Mouse (Mus musculus): ENCODE measurements at regions not wholly inside any gene's neighbourhood (a gene's known extent, or its start where the extent isn't known, plus 50 kb on each side); places are given as distances from the start of the nearest gene placed in this dataset.

GRCm38 (mm10) chr14:105779349-105779748 is 117.3 kb downstream of the Spry2 start:
- no peak for TF ChIP-seq POLR2A (IDR thresholded peaks at IDR 0.05; ENCODE audit: borderline replicate concordance, extremely low read depth, insufficient read depth, insufficient read length, poor library complexity, severe bottlenecking)
- TF ChIP-seq CTCF (IDR thresholded peaks at IDR 0.05; ENCODE audit: borderline replicate concordance, extremely low read depth, insufficient read depth, insufficient read length): no peak
- peak; percentile 39 for DNase-seq (ENCODE audit: low read depth)

DNA sequence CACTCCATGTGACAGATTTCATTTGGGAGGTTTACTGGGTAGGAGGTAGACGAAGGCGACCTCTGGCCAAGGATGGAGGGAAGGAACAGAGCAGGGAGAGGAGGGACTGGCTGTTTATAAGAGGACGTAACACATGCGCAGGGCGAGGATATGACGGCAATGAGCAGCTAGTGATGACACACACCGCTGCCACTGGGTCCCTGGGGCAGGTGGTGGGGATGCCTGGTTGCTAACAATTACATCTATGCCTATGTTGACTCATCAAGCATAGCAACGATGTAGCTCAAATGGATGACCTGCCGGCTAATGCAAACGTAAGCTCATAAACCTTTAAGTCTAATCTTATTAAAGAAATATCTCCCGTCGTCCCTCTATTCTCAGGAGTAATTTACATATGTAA is 122.9 kb downstream of the Spry2 start:
- TF ChIP-seq CTCF (IDR thresholded peaks at IDR 0.05; ENCODE audit: borderline replicate concordance, extremely low read depth, insufficient read depth, insufficient read length) (no peak), POLR2A (IDR thresholded peaks at IDR 0.05; ENCODE audit: borderline replicate concordance, extremely low read depth, insufficient read depth, insufficient read length, poor library complexity, severe bottlenecking) (no peak)
- no peak for DNase-seq (ENCODE audit: low read depth)

GRCm38 (mm10) chr14:105767100-105767499 is 129.5 kb downstream of the Spry2 start:
- DNase-seq (ENCODE audit: low read depth): no peak
- TF ChIP-seq CTCF (IDR thresholded peaks at IDR 0.05; ENCODE audit: borderline replicate concordance, extremely low read depth, insufficient read depth, insufficient read length) (no peak), POLR2A (IDR thresholded peaks at IDR 0.05; ENCODE audit: borderline replicate concordance, extremely low read depth, insufficient read depth, insufficient read length, poor library complexity, severe bottlenecking) (no peak)

GRCm38 (mm10) chr14:105752509-105753375 is 143.9 kb downstream of the Spry2 start:
- no peak for DNase-seq (ENCODE audit: low read depth)
- no peak for TF ChIP-seq CTCF (IDR thresholded peaks at IDR 0.05; ENCODE audit: borderline replicate concordance, extremely low read depth, insufficient read depth, insufficient read length)
- TF ChIP-seq POLR2A (IDR thresholded peaks at IDR 0.05; ENCODE audit: borderline replicate concordance, extremely low read depth, insufficient read depth, insufficient read length, poor library complexity, severe bottlenecking): no peak

GRCm38 (mm10) chr14:105751762-105752161 is 144.9 kb downstream of the Spry2 start:
- no peak for TF ChIP-seq CTCF (IDR thresholded peaks at IDR 0.05; ENCODE audit: borderline replicate concordance, extremely low read depth, insufficient read depth, insufficient read length)
- TF ChIP-seq POLR2A (IDR thresholded peaks at IDR 0.05; ENCODE audit: borderline replicate concordance, extremely low read depth, insufficient read depth, insufficient read length, poor library complexity, severe bottlenecking): no peak
- DNase-seq (ENCODE audit: low read depth): no peak

DNA sequence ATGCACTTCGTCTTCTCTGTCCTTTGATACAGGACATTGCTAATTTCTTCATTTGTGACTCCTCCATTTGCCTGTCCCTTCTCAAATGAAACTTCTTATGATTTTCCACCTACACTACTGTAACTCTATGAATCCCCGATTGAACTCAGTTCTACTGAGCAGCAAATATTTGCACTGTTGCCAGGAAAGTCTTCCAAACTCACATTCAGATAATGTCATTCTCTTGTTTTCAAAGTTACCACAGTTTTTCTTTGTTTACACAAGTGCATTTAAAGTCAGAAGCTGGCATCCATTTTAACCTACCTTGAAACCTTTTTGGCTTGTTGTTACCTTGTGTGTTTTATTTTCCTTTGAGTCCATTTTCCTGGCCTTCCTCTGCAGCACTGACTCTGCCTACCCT is 152.0 kb downstream of the Spry2 start:
- DNase-seq (ENCODE audit: low read depth): no peak
- TF ChIP-seq POLR2A (IDR thresholded peaks at IDR 0.05; ENCODE audit: borderline replicate concordance, extremely low read depth, insufficient read depth, insufficient read length, poor library complexity, severe bottlenecking) (no peak), CTCF (IDR thresholded peaks at IDR 0.05; ENCODE audit: borderline replicate concordance, extremely low read depth, insufficient read depth, insufficient read length) (no peak)

DNA sequence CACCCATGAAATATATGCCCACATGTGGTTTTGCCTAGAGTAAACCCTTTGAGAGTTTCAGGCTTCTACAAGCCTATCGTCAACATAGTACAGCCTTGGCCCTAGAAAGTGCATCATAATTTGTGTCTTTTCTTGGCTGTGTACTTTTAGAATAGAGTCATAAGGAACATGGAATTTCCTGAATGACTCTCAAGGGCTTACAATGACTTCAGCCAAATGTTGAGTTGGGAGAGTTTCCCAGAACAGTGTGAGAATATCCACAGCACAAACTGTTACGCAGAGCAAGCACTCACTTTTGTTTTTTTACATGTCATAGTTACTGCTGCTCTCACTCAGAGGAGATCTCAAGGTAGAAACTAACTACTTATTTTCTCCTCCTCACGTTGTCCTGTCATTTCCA is 152.5 kb downstream of the Spry2 start:
- no peak for DNase-seq (ENCODE audit: low read depth)
- TF ChIP-seq POLR2A (IDR thresholded peaks at IDR 0.05; ENCODE audit: borderline replicate concordance, extremely low read depth, insufficient read depth, insufficient read length, poor library complexity, severe bottlenecking): no peak
- no peak for TF ChIP-seq CTCF (IDR thresholded peaks at IDR 0.05; ENCODE audit: borderline replicate concordance, extremely low read depth, insufficient read depth, insufficient read length)

DNA sequence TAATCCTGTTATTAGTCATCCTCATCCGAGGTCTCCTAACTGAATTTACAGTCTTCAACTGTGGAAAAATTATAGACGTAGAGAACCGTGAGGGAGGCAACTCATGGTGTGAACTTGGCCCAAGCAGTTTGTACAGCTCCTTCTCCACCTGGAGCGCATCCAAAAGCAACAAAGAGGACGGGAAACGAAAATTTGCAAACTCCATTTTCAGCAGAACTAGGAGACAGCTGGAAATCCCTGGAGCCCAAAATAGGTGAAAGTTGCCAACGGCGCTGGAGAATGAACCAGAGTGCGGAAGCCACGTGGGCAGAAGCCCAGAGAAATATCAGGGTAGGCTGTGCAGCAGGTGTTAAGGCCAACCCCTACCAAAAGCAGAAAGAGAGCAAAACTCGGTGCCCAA is 155.7 kb downstream of the Spry2 start:
- TF ChIP-seq POLR2A (IDR thresholded peaks at IDR 0.05; ENCODE audit: borderline replicate concordance, extremely low read depth, insufficient read depth, insufficient read length, poor library complexity, severe bottlenecking): no peak
- no peak for TF ChIP-seq CTCF (IDR thresholded peaks at IDR 0.05; ENCODE audit: borderline replicate concordance, extremely low read depth, insufficient read depth, insufficient read length)
- DNase-seq (ENCODE audit: low read depth): peak; percentile 43

DNA sequence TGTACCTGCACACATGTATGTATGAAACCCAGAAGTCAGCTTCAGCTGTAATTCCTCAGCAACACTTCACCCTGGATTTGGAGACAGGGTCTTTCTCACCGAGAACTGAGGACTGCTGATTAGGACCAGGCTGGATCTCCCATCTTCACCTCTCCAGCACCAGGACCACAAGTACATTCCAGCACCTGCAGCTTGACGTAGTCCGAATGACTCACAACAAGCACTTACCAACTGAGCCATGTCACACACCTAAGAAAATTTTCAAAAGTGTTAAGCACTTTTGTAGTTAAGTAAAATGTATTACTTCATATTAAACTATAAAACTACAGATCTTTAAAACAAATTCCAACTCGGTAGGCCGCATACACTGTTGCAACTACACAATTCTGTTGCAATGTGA is 158.1 kb downstream of the Spry2 start:
- TF ChIP-seq CTCF (IDR thresholded peaks at IDR 0.05; ENCODE audit: borderline replicate concordance, extremely low read depth, insufficient read depth, insufficient read length) (no peak), POLR2A (IDR thresholded peaks at IDR 0.05; ENCODE audit: borderline replicate concordance, extremely low read depth, insufficient read depth, insufficient read length, poor library complexity, severe bottlenecking) (no peak)
- no peak for DNase-seq (ENCODE audit: low read depth)

DNA sequence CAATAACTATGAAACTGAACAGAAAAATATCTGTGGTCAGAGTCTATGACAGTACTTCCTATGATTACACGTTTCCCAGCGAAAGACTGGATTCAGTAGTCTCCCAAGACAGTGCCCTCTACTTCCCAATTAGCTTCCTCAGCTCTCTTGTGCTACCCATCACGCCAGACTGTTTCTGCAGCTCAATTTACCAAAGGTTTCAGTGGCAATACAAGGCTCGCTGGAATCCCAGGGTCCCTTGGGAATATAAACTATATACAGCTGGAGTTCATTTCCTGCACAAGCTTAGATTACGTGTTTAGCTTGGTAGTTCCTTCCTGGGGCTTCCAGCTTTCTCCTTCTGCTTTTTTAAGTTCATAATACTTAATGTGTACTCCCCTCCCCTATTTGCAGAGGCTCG is 160.3 kb downstream of the Spry2 start:
- no peak for TF ChIP-seq CTCF (IDR thresholded peaks at IDR 0.05; ENCODE audit: borderline replicate concordance, extremely low read depth, insufficient read depth, insufficient read length)
- no peak for TF ChIP-seq POLR2A (IDR thresholded peaks at IDR 0.05; ENCODE audit: borderline replicate concordance, extremely low read depth, insufficient read depth, insufficient read length, poor library complexity, severe bottlenecking)
- peak; percentile 39 for DNase-seq (ENCODE audit: low read depth)

- TF ChIP-seq POLR2A (IDR thresholded peaks at IDR 0.05; ENCODE audit: borderline replicate concordance, extremely low read depth, insufficient read depth, insufficient read length, poor library complexity, severe bottlenecking) (no peak), CTCF (IDR thresholded peaks at IDR 0.05; ENCODE audit: borderline replicate concordance, extremely low read depth, insufficient read depth, insufficient read length) (no peak)
- DNase-seq (ENCODE audit: low read depth): no peak
Observed at GRCm38 (mm10) chr14:105734291-105734690, 162.3 kb downstream of the Spry2 start.

Data from brain, embryonic 14.5 days (tissue).